Mouse (Mus musculus) stomach, postnatal 0 days (tissue): ENCODE data around the gene Cdr2l. TPM values are rescaled to one million over a fixed set of nuclear protein-coding genes. Genes with fewer than 3 reads are reported as not detected.

Experiments
- ATAC-seq: fragments of 200-750 bp; cut with Nextera tagmentation; 2 replicates; pipeline ENCODE4 v1.8.0; 2017; ENCODE audit not compliant: low FRiP score, low TSS enrichment
- DNase-seq: peaks from one replicate; pipeline ENCODE4 v3.0.0-alpha.2; 2016; ENCODE audit warnings: low spot score
- H3K27ac ChIP-seq: fragments of 300-500 bp; sonication (generic); replicated peaks from 2 replicates; pipeline ENCODE4 v1.5.1; 2014; ENCODE audit warnings: mild to moderate bottlenecking, control low read depth
- H3K27me3 ChIP-seq: fragments of 300-500 bp; sonication (generic); 2 replicates; pipeline ENCODE4 v1.6.1; 2014; ENCODE audit warnings: low read length; ENCODE audit not compliant: control insufficient read depth, insufficient read depth
- H3K36me3 ChIP-seq: fragments of 300-500 bp; sonication (generic); 2 replicates; pipeline ENCODE4 v1.6.1; 2014; ENCODE audit warnings: low read length, mixed read lengths; ENCODE audit not compliant: control insufficient read depth, insufficient read depth
- H3K4me1 ChIP-seq: fragments of 300-500 bp; sonication (generic); replicated peaks from 2 replicates; pipeline ENCODE4 v1.6.1; 2014; ENCODE audit warnings: antibody characterized with exemption; ENCODE audit not compliant: control insufficient read depth, insufficient read depth
- H3K4me2 ChIP-seq: fragments of 300-500 bp; sonication (generic); replicated peaks from 2 replicates; pipeline ENCODE4 v1.6.1; 2014; ENCODE audit warnings: low read depth, mild to moderate bottlenecking, control low read depth, moderate library complexity
- H3K4me3 ChIP-seq: fragments of 300-500 bp; sonication (generic); 2 replicates; pipeline ENCODE4 v1.5.1; 2014; ENCODE audit warnings: low read depth, low read length, control low read depth
- H3K9ac ChIP-seq: fragments of 300-500 bp; sonication (generic); 2 replicates; pipeline ENCODE4 v1.6.1; 2014; ENCODE audit warnings: mild to moderate bottlenecking, low read length, control low read depth, mixed read lengths
- H3K9me3 ChIP-seq: fragments of 300-500 bp; sonication (generic); 2 replicates; pipeline ENCODE4 v1.6.1; 2016; ENCODE audit warnings: low read length; ENCODE audit not compliant: control insufficient read depth
- CTCF ChIP-seq: IDR thresholded peaks from 2 replicates; pipeline ENCODE4 v1.5.1; 2016; ENCODE audit warnings: antibody characterized with exemption, low read depth, mild to moderate bottlenecking, moderate library complexity
- EP300 ChIP-seq: optimal IDR thresholded peaks from 2 replicates; pipeline ENCODE3; 2016; ENCODE audit warnings: antibody characterized with exemption
- WGBS: fragments of 180-500 bp; shearing (Covaris S2); extraction: QIAGEN DNeasy Blood & Tissue Kit; methylation state at CpG from one replicate; pipeline ENCODE4 v1.1.7; 2014; 5-methylcytosine and 5-hydroxymethylcytosine counted together
- polyA plus RNA-seq: library from polyadenylated mRNA; unstranded; fragments of >200 nt; fragmentation: Nextera tagmentation; extraction: Ambion mirVana; gene quantifications from 2 replicates; pipeline ENCODE4 v1.2.1, GENCODE M21; 2015

Gene Cdr2l
- polyA plus RNA-seq, 1 experiment from 2014 or later, result 3.9 TPM

DNA sequence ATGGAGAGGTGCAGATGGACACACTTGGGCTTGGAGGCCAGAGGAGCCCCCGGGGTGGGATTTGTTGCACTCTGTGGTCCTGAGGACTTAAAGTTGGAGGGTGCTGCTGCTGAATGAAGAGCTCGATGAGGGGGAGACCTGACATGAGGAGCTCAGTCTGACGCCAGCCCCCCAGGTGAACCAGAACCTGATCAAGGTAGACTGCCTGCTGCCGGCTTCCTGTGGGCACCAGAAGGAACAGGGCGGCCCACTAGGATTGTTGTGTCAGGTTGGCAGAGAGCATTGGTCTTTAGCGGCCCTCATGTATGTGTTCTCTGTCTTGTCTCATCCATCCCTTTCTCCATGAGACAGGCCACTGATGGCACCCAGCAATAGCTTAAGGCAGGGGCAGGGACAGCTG, 24.0 kb downstream of the Cdr2l start:
- no peaks in the 10 kb centered on the region for H3K36me3 ChIP-seq
- ATAC-seq (no peak), DNase-seq (no peak)
- TF ChIP-seq EP300 (no peak), CTCF (no peak)
- WGBS, result 94% methylated on average over 6 of the region's 6 CpGs
- no peaks in the 10 kb centered on the region for H3K27me3 ChIP-seq
- no peak overlapping the region for H3K9ac ChIP-seq
- H3K4me1 ChIP-seq, result 0 out of 2 replicates have a peak, but pooled peaks cover 3% of the 10 kb centered on the region
- H3K4me2 ChIP-seq, result no peak overlapping the region
- H3K9me3 ChIP-seq, result no peaks in the 10 kb centered on the region
- H3K27ac ChIP-seq, result no peak overlapping the region
- H3K4me3 ChIP-seq, result no peak overlapping the region

GRCm38 (mm10) chr11:115406858-115407401, 25.2 kb downstream of the Cdr2l start:
- WGBS, result 93% methylated on average over 17 of the region's 17 CpGs
- H3K4me1 ChIP-seq, result 0 out of 2 replicates have a peak, but pooled peaks cover 3% of the 10 kb centered on the region
- no peak for TF ChIP-seq CTCF
- no peak for TF ChIP-seq EP300
- H3K9me3 ChIP-seq, result no peaks in the 10 kb centered on the region
- DNase-seq (no peak), ATAC-seq (no peak)
- no peak overlapping the region for H3K4me2 ChIP-seq
- no peak overlapping the region for H3K4me3 ChIP-seq
- no peak overlapping the region for H3K27ac ChIP-seq
- no peaks in the 10 kb centered on the region for H3K36me3 ChIP-seq
- H3K27me3 ChIP-seq, result no peaks in the 10 kb centered on the region
- no peak overlapping the region for H3K9ac ChIP-seq

GRCm38 (mm10) chr11:115408266-115408920, 26.7 kb downstream of the Cdr2l start:
- Histone ChIP-seq H3K9me3 (no peaks in the 10 kb centered on the region), H3K27ac (no peak overlapping the region), H3K4me3 (no peak overlapping the region), H3K4me1 (0 out of 2 replicates have a peak, but pooled peaks cover 3% of the 10 kb centered on the region), H3K36me3 (no peaks in the 10 kb centered on the region), H3K9ac (no peak overlapping the region), H3K27me3 (no peaks in the 10 kb centered on the region), H3K4me2 (no peak overlapping the region)
- ATAC-seq, result no peak
- DNase-seq, result no peak
- 81% methylated on average over 6 of the region's 6 CpGs for WGBS
- TF ChIP-seq EP300, result no peak
- peak; percentile 25; the same call in 1 of the 2 replicates for TF ChIP-seq CTCF

- H3K4me2 ChIP-seq, result no peak overlapping the region
- no peak overlapping the region for H3K4me3 ChIP-seq
- H3K9ac ChIP-seq, result no peak overlapping the region
- no peaks in the 10 kb centered on the region for H3K36me3 ChIP-seq
- no peak for TF ChIP-seq EP300
- no peak for TF ChIP-seq CTCF
- H3K4me1 ChIP-seq, result no peaks in the 10 kb centered on the region
- no peak for ATAC-seq
- no peak overlapping the region for H3K27ac ChIP-seq
- no peaks in the 10 kb centered on the region for H3K9me3 ChIP-seq
- no peak for DNase-seq
- WGBS, result 70% methylated on average over 7 of the region's 7 CpGs
- no peaks in the 10 kb centered on the region for H3K27me3 ChIP-seq
Observed at GRCm38 (mm10) chr11:115409556-115409955, 27.8 kb downstream of the Cdr2l start.

DNA sequence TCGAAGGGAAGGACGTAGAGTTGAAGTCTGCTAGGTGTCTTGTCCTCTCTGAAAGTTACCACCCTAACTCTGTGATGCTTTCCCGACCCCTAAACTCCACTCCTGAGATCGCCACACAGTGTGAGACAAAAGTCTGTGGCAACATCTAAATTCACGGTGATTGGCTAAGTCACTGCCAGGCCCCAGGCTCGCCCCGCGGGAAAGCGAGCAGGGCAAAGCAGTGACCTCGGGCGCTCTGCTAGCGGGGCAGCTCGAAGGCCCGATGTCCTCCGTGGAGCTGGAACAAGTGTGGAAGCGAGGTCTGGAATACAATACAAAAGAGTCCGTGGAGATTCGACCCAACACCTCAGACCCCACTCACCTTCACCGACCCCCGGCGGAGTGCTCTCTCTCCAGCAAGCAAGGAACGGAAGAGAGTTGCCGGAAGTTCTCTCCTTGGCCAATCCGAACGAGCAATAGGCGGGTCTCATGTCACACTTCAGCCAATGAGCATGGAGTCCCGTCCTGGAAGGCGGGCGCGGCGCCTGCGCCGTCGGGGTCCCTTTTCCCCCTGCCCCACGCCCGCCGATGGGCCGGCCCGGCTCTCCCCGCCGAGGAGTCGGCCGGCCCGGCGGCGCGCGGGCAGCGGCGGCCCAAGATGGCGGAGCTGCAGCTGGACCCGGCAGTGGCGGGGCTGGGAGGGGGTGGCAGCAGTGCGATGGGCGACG, 38.0 kb downstream of the Cdr2l start, which contains the start of the genes Atp5h and Kctd2:
Gene Atp5h, minus strand, starts transcription at position 432 of the 707 bp plus-strand sequence.
Gene Kctd2, plus strand, starts transcription at position 598 of the 707 bp plus-strand sequence.
- Histone ChIP-seq H3K27ac (peak within 1 kb of the TSS; percentile 87), H3K36me3 (peaks cover 6% of the 10 kb centered on the region), H3K4me1 (peaks cover 8% of the 10 kb centered on the region; the same call in 1 of the 2 replicates), H3K9me3 (no peaks in the 10 kb centered on the region), H3K27me3 (no peaks in the 10 kb centered on the region), H3K4me3 (peak within 1 kb of the TSS; percentile 88), H3K4me2 (peak within 1 kb of the TSS; percentile 97), H3K9ac (peak within 1 kb of the TSS; percentile 92)
- TF ChIP-seq EP300, result no peak
- no peak for TF ChIP-seq CTCF
- WGBS, result under 1% methylated on average over 42 of the region's 56 CpGs
- peak; percentile 97 for ATAC-seq
- DNase-seq, result peak; percentile 96
